Mouse (Mus musculus) retina, embryonic 14.5 days (tissue): ENCODE data around the gene Prr5.
A peak's percentile ranks its signal among the peaks of the same experiment; 100 is the strongest.

Experiments
- DNase-seq: peaks from one replicate; pipeline ENCODE4 v3.0.0-alpha.2; 2015; ENCODE audit warnings: low spot score

Gene Prr5

DNA sequence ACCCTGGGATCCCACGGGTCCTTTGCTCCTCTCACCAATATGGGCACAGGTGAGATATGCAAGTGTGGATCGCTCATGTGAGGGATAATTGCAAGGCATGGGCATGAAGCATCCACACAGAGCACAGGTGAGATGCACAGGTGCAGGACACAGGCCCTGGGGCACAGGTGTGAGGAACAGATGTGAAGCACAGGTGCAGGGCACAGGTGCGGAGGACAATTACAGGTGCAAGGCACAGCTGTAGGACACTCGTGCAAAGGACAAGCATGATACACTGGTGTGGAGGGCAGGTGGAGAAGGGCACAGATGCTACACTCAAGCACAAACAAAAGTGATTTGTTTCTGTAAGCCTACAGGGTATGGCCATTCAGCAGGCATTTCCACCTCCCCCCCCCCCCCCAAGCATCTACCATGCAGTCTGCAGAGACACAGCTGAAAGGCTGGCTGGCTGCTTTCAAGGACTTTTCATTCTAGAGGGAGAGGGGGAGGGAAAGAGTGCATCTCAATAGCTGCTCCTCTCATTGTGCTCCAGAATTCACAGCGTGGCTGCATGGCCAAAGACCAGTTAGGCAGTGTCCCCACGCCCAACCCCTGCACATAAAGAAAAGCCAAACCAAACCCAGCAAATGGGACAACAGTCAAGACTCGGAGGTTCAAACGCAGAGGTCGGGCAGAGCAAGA lies 11.9 kb upstream of the Prr5 start:
- DNase-seq = no peak

DNA sequence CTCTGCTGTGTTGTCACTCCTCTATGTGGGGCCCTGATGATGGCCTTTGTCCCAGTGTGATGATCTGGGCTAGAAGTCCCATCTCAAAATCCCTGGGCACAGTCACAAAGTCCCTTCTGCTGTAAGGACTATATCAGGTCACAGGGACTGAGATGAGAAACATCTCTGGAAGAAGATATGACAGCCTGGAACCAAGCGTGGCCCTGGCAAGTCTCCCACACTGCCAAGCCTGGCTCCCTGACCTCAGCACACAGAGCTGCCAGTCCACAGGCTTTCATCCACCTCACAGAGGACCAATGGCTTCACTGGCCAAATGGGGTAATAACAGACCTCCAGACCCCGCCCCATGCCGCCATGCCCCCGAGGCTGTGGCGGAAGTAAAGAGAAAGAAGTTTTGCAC lies 10.8 kb upstream of the Prr5 start:
- no peak for DNase-seq

- no peak for DNase-seq
These were observed 9.6 kb upstream of the Prr5 start for GRCm38 (mm10) chr15:84659856-84660255.

DNA sequence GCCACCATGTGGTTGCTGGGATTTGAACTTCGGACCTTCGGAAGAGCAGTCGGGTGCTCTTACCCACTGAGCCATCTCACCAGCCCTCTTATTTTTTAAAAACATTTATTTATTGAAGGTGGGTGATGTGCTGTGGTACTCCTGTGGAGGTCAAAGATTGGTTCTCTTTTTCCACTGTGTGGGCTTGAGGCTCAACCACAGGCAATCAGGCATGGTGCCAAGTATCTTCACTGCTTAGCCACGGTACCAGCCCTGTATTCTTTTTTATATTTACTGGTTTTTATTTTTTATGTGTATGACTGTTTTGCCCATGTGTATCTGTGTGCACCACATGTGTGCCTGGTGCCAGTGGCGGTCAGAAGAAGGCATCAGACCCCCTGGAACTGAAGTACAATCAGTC lies 8.1 kb upstream of the Prr5 start:
- no peak for DNase-seq

GRCm38 (mm10) chr15:84662952-84663684 lies 6.3 kb upstream of the Prr5 start:
- DNase-seq = peak; percentile 84

DNA sequence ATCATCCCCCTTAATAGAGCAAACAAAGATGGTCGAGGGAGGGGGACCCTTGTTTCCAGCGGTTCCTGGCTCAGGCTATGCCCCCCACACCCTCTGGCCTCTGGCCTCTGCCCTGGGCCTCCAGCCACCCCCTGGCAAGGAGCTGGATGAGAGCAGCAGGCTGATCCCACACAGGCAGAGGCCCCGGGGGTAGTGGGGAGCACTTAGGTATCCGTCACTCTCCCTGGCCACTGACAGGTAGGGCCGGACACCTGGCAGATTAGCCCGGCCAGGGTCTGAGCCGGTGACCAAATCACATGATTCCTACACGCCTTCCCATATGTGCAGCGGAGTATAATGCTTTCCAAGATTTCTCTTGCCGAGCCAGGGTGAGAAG lies 5.7 kb upstream of the Prr5 start:
- DNase-seq = no peak

DNA sequence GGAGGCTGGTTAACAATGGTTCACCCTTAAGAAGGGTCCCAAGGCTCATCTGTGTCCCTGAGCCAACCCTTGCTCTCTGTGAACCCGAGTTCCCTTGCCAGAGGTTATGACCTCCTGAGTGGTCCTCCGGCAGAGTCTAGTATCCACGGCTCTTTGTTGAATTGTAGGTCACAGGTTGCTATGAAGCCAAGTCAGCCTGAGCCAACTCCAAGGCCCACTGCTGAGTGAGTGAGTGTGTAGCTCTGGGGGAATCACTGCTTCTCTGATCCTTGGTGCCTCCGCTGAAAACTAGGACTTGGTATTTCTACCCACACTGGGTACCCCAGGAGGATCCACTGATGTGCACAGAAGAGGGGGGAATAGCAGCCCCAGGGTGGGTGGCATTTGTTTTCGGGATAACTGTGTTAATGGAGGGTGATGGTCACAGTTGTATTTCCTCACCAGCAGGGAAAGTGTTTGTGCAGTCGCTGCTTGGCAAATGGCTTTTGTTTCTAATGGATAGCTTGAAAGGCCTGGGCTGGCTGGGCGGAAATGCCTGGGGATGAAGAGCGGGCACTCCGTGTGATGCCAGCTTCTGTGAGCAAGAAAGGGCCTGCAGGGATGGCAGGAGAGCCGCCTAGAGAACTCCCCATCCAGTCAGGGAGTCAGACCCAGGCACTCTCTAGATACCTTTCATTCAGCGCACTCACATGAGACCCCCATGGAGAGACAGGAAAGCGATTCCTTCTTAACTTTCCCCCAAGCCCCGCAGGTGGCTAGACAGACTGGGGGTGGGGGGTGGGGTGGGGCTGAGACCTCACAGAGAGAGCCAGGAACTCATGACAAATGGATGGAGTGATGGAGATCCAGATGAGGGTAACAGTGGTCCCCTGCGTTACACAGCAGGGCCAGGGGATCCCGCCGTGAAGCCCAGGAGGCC lies 4.6 kb upstream of the Prr5 start:
- no peak for DNase-seq

DNA sequence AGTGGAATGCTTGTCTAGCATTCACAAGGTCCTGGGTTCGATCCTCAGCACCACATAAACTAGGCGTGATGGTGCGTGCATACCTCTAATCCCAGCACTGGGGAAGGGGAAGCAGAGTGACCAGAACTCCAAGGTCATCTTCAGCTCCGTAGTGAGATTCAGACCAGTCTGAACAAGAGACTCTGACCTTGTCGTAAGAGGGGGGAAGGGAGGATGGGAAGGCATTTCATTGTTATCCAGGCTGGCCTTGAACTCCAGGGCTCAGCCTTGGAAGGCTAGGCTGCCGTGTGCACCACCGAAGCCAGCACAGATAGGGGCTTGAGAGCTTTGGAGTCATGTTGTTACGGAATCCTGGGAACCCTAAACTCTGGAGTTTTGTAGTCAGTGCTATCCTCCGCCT lies 3.8 kb upstream of the Prr5 start:
- no peak for DNase-seq

GRCm38 (mm10) chr15:84666065-84666464 lies 3.4 kb upstream of the Prr5 start:
- no peak for DNase-seq

DNA sequence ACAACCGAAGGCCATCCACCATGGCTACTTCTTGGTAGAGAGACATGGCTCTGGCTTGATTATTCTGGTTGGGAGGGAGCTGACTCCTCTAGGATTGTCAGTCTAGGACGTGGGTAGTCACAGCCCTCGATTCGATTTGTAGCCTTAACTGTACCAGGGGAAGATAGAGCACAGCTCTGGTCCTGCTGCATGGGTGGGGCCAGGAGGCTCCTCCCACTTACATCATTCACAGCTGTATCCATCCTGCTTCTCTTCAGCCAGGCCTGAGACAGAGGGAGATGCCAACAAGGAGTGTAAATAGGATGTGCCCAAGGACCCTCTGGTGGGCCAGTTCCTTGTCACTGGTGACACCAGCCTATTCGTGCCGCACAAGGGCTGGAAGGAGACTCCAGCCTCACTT lies 1.8 kb upstream of the Prr5 start:
- no peak for DNase-seq

- DNase-seq = no peak
These were observed 594 bp downstream of the Prr5 start for GRCm38 (mm10) chr15:84669771-84670656.

DNA sequence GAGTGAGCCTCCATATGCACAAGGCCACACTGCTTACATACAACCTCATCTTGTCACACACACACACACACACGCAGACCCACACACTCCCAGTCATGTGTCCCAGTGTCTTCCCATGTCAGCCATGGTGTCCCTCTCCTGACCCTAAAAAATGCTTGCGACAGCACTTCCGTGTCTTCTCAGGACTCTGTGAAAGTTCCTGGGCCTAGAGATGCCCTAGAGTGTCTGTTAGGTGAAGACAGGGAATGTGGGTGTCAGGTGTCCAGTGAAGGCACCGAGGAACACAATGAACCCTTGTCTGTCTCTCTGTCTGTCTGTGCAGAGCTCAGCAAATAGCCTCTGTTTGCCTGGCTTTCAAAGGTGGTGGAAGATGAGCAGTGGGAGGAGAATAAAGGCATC lies 1.2 kb downstream of the Prr5 start:
- DNase-seq = no peak

DNA sequence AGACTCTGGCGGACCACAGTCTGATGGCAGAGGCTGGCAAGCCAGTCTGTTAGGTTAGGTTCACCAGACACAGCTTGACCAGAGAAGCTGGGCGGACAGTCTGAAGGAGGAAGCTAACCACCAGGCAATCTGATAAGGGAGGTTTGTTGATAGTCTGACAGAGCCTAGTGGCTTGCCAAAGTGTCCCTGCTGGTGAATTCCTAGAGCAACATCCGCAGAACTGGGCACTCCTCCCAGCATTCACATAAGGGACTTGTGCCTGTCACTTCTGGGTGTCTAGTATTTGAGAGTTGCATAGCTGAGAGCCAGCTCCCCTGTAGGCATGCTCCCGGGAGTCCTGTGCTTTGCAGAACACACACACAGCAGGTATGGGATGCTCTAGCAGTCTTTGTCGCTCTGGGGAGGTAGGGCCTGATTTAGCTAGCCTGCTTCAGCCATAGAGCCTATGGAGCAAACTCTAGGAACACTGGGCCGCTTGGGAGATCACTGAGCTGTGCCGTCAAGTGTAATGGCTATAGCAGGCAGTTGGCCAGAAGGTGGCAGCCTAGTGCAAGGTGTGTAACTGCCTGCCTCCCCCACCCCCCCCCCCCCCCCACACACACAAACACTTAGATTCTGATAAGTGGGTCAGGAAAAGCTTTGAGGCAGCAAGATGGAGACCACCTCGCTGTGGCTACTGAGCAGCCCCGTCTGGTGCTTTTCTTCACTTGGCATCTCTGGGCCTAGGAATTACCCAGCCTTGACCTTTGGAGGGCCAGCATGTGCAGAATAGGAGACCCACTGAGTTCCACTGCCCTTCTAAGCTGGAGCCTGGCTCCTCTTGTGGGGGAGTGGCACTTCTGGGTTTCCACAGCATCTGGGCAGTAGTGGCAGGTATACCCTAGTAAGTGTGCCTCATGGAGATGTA lies 2.2 kb downstream of the Prr5 start:
- peak; percentile 72 for DNase-seq

DNA sequence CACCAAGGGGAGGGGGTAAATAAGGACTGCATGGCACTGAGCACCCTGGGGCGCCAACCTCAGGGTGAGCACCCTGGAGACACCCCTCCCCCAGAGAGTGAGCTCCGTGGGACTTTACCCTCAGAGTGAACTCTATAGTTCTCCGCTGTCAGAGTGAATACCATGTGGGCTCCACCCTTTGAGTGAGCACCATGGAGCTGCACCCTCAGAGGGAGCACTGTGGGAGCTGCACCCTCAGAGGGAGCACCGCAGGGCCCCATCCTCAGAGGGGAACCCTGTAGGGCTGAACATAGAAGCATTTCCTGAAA lies 2.8 kb downstream of the Prr5 start:
- no peak for DNase-seq

GRCm38 (mm10) chr15:84672616-84673015 lies 3.2 kb downstream of the Prr5 start:
- DNase-seq = no peak

GRCm38 (mm10) chr15:84674329-84675067 lies 5.1 kb downstream of the Prr5 start:
- DNase-seq = peak; percentile 47

GRCm38 (mm10) chr15:84675317-84675716 lies 5.9 kb downstream of the Prr5 start:
- DNase-seq = no peak

DNA sequence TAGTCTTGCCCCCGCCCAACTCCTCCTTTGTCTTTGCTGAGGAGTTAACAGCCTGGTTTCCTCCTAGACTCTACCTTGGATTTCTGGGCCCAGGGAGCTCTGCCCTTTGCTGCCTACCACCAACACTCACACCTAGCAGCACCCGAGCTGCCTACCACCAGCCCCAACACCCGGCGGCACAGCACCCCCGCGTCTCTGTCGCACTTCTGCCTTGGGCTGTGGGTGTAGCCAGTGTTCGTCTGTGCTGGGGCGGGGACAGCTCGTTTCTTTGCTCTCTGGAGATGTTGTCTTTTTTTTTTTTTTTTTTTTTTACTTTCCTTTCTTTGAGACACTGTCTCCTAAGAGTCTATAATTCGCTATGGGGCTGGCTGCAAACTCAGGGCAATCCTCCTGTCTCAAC lies 8.5 kb downstream of the Prr5 start:
- DNase-seq = no peak

- no peak for DNase-seq
These were observed 9.7 kb downstream of the Prr5 start for GRCm38 (mm10) chr15:84679090-84679489.

GRCm38 (mm10) chr15:84679794-84680193 lies 10.4 kb downstream of the Prr5 start:
- DNase-seq = no peak
